Mouse (Mus musculus) ES-Bruce4 (cell line): ENCODE data around the gene Mab21l3. TPM values are rescaled to one million over a fixed set of nuclear protein-coding genes. Genes with fewer than 3 reads are reported as not detected.
A peak's percentile ranks its signal among the peaks of the same experiment; 100 is the strongest.

Experiments used
- H3K27ac ChIP-seq: 2 replicates; pipeline ENCODE4 v1.5.1; 2012; ENCODE audit warnings: low read length, inconsistent platforms; ENCODE audit not compliant: insufficient read depth
- H3K27me3 ChIP-seq: 2 replicates; pipeline ENCODE4 v1.6.1; 2012; ENCODE audit warnings: mild to moderate bottlenecking, low read length, inconsistent platforms; ENCODE audit not compliant: control insufficient read depth, poor library complexity, insufficient read depth, severe bottlenecking
- H3K36me3 ChIP-seq: 2 replicates; pipeline ENCODE4 v1.6.1; 2012; ENCODE audit warnings: inconsistent platforms, mild to moderate bottlenecking, low read length, moderate library complexity; ENCODE audit not compliant: control insufficient read depth, poor library complexity, insufficient read depth, severe bottlenecking
- H3K4me1 ChIP-seq: one replicate; pipeline ENCODE4 v1.8.1; 2011; ENCODE audit warnings: low read length; ENCODE audit not compliant: control insufficient read depth, insufficient read depth
- H3K4me3 ChIP-seq: 2 replicates; pipeline ENCODE4 v1.5.1; 2011; ENCODE audit warnings: low read depth, mild to moderate bottlenecking, low read length
- H3K9ac ChIP-seq: 2 replicates; pipeline ENCODE4 v1.6.1; 2012; ENCODE audit warnings: low read depth, mild to moderate bottlenecking, inconsistent platforms; ENCODE audit not compliant: poor library complexity, severe bottlenecking
- H3K9me3 ChIP-seq: replicated peaks from 2 replicates; pipeline ENCODE4 v1.6.1; 2012; ENCODE audit warnings: mild to moderate bottlenecking, low read length, inconsistent platforms; ENCODE audit not compliant: control insufficient read depth, poor library complexity, insufficient read depth, severe bottlenecking
- CTCF ChIP-seq: IDR thresholded peaks from one replicate; pipeline ENCODE4 v1.8.1; 2011; ENCODE audit warnings: low read depth, low read length
- EP300 ChIP-seq: IDR thresholded peaks from 2 replicates; pipeline ENCODE4 v1.6.1; 2011; ENCODE audit warnings: low read depth, low read length; ENCODE audit not compliant: insufficient read depth
- POLR2A ChIP-seq: IDR thresholded peaks from one replicate; pipeline ENCODE4 v1.8.1; 2011; ENCODE audit warnings: low read length; ENCODE audit not compliant: insufficient read depth
- polyA plus RNA-seq: library from polyadenylated mRNA; stranded (reverse); fragments of >200 nt; gene quantifications from 2 replicates; pipeline ENCODE4 v1.2.4, GENCODE M21; 2011; ENCODE audit warnings: low read depth; ENCODE audit not compliant: missing spikeins, insufficient read depth, insufficient read length

Gene Mab21l3
- polyA plus RNA-seq, 1 experiment, result 3.8 TPM

DNA sequence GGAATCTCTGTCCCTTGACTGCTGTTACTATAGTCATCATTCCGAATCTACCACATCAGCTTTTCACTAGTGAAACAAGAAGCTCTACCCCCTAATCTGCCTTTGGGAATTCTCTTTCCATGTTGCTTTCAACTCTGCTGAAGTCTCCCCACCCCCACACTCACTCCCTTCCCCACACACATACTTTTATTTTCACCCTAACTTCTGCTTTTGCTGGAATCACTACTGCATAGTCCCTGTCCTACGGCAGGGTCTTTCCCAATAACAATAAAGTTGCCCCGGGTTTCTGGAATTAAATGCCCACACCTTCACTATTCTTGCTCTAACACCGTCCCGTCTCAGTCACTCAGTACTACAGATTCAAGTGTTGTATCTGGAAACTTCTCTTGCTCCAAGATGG is 12.2 kb downstream of the Mab21l3 start:
- Histone ChIP-seq H3K36me3 (no peaks in the 10 kb centered on the region), H3K27ac (0 out of 2 replicates have a peak overlapping the region, but pooled peaks have one; percentile 38), H3K9me3 (no peaks in the 10 kb centered on the region), H3K4me3 (peak overlapping the region; percentile 60; the same call in 1 of the 2 replicates), H3K9ac (peak overlapping the region; percentile 36; the same call in 1 of the 2 replicates), H3K27me3 (no peaks in the 10 kb centered on the region), H3K4me1 (no peaks in the 10 kb centered on the region)
- no peak for TF ChIP-seq POLR2A

DNA sequence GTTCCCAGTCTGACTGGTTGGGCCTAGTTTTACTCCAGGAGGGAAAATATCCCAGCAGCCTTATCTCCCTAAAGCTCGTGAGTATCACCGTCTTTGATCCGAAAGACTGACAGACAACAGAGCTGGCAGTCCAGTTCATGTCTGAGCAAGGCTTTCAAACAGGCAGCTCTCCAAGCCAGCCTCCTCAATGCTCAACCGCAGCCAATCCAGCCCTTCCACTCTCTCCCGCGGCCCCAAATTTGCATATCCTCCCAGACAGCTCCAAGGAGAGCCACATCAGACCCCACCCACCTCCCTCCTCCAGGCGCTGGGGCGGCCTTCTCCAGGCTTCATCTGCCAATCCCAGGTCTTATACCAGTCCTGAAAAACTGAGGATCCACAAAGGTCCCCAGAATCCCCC is 12.7 kb downstream of the Mab21l3 start:
- Histone ChIP-seq H3K9me3 (no peaks in the 10 kb centered on the region), H3K36me3 (no peaks in the 10 kb centered on the region), H3K27me3 (no peaks in the 10 kb centered on the region), H3K4me1 (no peaks in the 10 kb centered on the region), H3K27ac (peak overlapping the region; percentile 64; the same call in 1 of the 2 replicates), H3K9ac (peak overlapping the region; percentile 54; the same call in 1 of the 2 replicates), H3K4me3 (peak overlapping the region; percentile 60; the same call in 1 of the 2 replicates)
- TF ChIP-seq EP300, result no peak
- TF ChIP-seq POLR2A, result peak; percentile 17
- TF ChIP-seq CTCF, result no peak

DNA sequence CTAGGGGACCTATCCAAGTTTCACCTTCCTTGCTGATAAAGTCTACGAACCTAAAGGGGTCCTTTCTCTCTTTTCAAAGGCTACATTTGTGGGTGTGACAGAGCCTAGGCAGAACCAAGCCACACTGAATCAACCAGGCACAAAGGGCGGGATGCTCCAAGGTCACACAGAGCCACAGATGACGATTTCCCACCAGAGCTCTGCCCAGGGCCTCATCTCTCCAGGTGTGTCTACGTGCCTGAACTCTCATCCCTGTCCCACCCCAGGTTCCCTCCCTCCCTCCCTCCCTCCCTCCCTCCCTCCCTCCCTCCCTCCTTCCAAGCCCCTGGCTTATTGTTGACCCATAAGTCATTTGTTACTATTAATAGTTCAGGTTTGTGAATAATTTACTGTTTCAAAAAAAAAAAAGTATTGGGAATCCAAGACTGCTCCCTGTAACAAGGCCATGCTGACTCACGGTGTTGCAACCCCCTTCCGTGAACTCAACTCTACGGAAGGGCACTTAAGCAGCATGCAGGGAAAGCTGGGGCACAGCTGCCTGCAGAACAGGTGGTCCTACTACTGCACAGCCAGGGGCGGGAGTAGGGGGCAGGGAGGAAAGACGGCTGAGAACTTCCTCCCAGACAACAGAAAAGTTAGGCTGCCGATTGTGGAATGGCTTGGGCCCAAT is 17.4 kb downstream of the Mab21l3 start:
- Histone ChIP-seq H3K9ac (no peak overlapping the region), H3K9me3 (no peaks in the 10 kb centered on the region), H3K36me3 (no peaks in the 10 kb centered on the region), H3K27me3 (no peaks in the 10 kb centered on the region), H3K4me3 (no peak overlapping the region), H3K4me1 (peaks cover 4% of the 10 kb centered on the region), H3K27ac (no peak overlapping the region)
- TF ChIP-seq CTCF, result no peak
- TF ChIP-seq EP300, result peak; percentile 74

GRCm38 (mm10) chr3:101829881-101830616 is 18.7 kb downstream of the Mab21l3 start:
- Histone ChIP-seq H3K27me3 (no peaks in the 10 kb centered on the region), H3K9ac (no peak overlapping the region), H3K27ac (no peak overlapping the region), H3K36me3 (no peaks in the 10 kb centered on the region), H3K9me3 (no peaks in the 10 kb centered on the region), H3K4me3 (no peak overlapping the region), H3K4me1 (peaks cover 4% of the 10 kb centered on the region)
- TF ChIP-seq POLR2A (no peak), EP300 (no peak), CTCF (no peak)

- no peaks in the 10 kb centered on the region for H3K36me3 ChIP-seq
- no peak overlapping the region for H3K4me3 ChIP-seq
- H3K27me3 ChIP-seq, result no peaks in the 10 kb centered on the region
- no peak for TF ChIP-seq EP300
- H3K9me3 ChIP-seq, result no peaks in the 10 kb centered on the region
- H3K9ac ChIP-seq, result no peak overlapping the region
- H3K4me1 ChIP-seq, result peaks cover 4% of the 10 kb centered on the region
- H3K27ac ChIP-seq, result no peak overlapping the region
Observed at GRCm38 (mm10) chr3:101828595-101828994, 20.2 kb downstream of the Mab21l3 start.

- H3K27ac ChIP-seq, result no peak overlapping the region
- no peaks in the 10 kb centered on the region for H3K9me3 ChIP-seq
- no peaks in the 10 kb centered on the region for H3K27me3 ChIP-seq
- H3K9ac ChIP-seq, result no peak overlapping the region
- peaks cover 4% of the 10 kb centered on the region for H3K4me1 ChIP-seq
- H3K4me3 ChIP-seq, result no peak overlapping the region
- H3K36me3 ChIP-seq, result no peaks in the 10 kb centered on the region
- no peak for TF ChIP-seq EP300
- no peak for TF ChIP-seq CTCF
- TF ChIP-seq POLR2A, result no peak
Observed at GRCm38 (mm10) chr3:101827220-101827715, 21.5 kb downstream of the Mab21l3 start.
